Mouse (Mus musculus) forebrain, embryonic 16.5 days (tissue): ENCODE results near the gene St6galnac3. TPM values are rescaled to one million over a fixed set of nuclear protein-coding genes. Genes with fewer than 3 reads are reported as not detected.

Source experiments
- ATAC-seq: fragments of 200-750 bp; cut with Nextera tagmentation; 2 replicates; pipeline ENCODE4 v1.8.0; 2017; ENCODE audit warnings: mild to moderate bottlenecking, moderate library complexity
- H3K27ac ChIP-seq: fragments of 300-500 bp; sonication (generic); 2 replicates; pipeline ENCODE4 v1.5.1; 2014; ENCODE audit warnings: low read length, control low read depth
- H3K27me3 ChIP-seq: fragments of 300-500 bp; sonication (generic); replicated peaks from 2 replicates; pipeline ENCODE4 v1.6.1; 2014; ENCODE audit warnings: low read length; ENCODE audit not compliant: control insufficient read depth, insufficient read depth
- H3K36me3 ChIP-seq: fragments of 300-500 bp; sonication (generic); 2 replicates; pipeline ENCODE4 v1.6.1; 2014; ENCODE audit not compliant: control insufficient read depth, insufficient read depth
- H3K4me1 ChIP-seq: fragments of 300-500 bp; sonication (generic); replicated peaks from 2 replicates; pipeline ENCODE4 v1.6.1; 2014; ENCODE audit warnings: low read length; ENCODE audit not compliant: control insufficient read depth, insufficient read depth
- H3K4me2 ChIP-seq: fragments of 300-500 bp; sonication (generic); 2 replicates; pipeline ENCODE4 v1.6.1; 2014; ENCODE audit warnings: mild to moderate bottlenecking, low read length, control low read depth
- H3K4me3 ChIP-seq: fragments of 300-500 bp; sonication (generic); replicated peaks from 2 replicates; pipeline ENCODE4 v1.5.1; 2014; ENCODE audit warnings: mild to moderate bottlenecking, low read length, control low read depth
- H3K9ac ChIP-seq: fragments of 300-500 bp; sonication (generic); replicated peaks from 2 replicates; pipeline ENCODE4 v1.6.1; 2014; ENCODE audit warnings: low read depth, low read length, control low read depth
- H3K9me3 ChIP-seq: fragments of 300-500 bp; sonication (generic); 2 replicates; pipeline ENCODE4 v1.6.1; 2016; ENCODE audit warnings: low read length; ENCODE audit not compliant: control insufficient read depth
- WGBS: fragments of 180-500 bp; shearing (Covaris S2); extraction: QIAGEN DNeasy Blood & Tissue Kit; methylation state at CpG from one replicate; pipeline ENCODE4 v1.1.7; 2014; 5-methylcytosine and 5-hydroxymethylcytosine counted together
- polyA plus RNA-seq: library from polyadenylated mRNA; unstranded; fragments of >200 nt; fragmentation: Nextera tagmentation; extraction: Ambion mirVana; gene quantifications from 2 replicates; pipeline ENCODE4 v1.2.1, GENCODE M21; 2015

St6galnac3 gene
- polyA plus RNA-seq, 1 experiment from 2014 or later, result 23.5 TPM

- WGBS, result 81% methylated on average over 6 of the region's 6 CpGs
- H3K4me1 ChIP-seq, result peaks cover 9% of the 10 kb centered on the region
- ATAC-seq, result peak; percentile 74
- no peaks in the 10 kb centered on the region for H3K9me3 ChIP-seq
- H3K9ac ChIP-seq, result no peak overlapping the region
- no peak overlapping the region for H3K27ac ChIP-seq
- no peaks in the 10 kb centered on the region for H3K27me3 ChIP-seq
- H3K4me3 ChIP-seq, result no peak overlapping the region
- no peaks in the 10 kb centered on the region for H3K36me3 ChIP-seq
- no peak overlapping the region for H3K4me2 ChIP-seq
These were observed 126.3 kb downstream of the St6galnac3 start for GRCm38 (mm10) chr3:153598631-153599030.

- H3K27me3 ChIP-seq, result no peaks in the 10 kb centered on the region
- H3K9ac ChIP-seq, result no peak overlapping the region
- ATAC-seq, result peak; percentile 44
- WGBS, result 56% methylated on average over 9 of the region's 9 CpGs
- H3K4me3 ChIP-seq, result no peak overlapping the region
- H3K9me3 ChIP-seq, result no peaks in the 10 kb centered on the region
- no peaks in the 10 kb centered on the region for H3K36me3 ChIP-seq
- H3K4me2 ChIP-seq, result no peak overlapping the region
- peaks cover 9% of the 10 kb centered on the region for H3K4me1 ChIP-seq
- H3K27ac ChIP-seq, result no peak overlapping the region
These were observed 130.4 kb downstream of the St6galnac3 start for GRCm38 (mm10) chr3:153594531-153594930.

- Histone ChIP-seq H3K27me3 (no peaks in the 10 kb centered on the region), H3K4me3 (no peak overlapping the region), H3K9ac (no peak overlapping the region), H3K36me3 (no peaks in the 10 kb centered on the region), H3K4me2 (no peak overlapping the region), H3K9me3 (no peaks in the 10 kb centered on the region), H3K4me1 (peaks cover 9% of the 10 kb centered on the region), H3K27ac (no peak overlapping the region)
- ATAC-seq, result no peak
- 73% methylated on average over 4 of the region's 4 CpGs for WGBS
These were observed 131.0 kb downstream of the St6galnac3 start for GRCm38 (mm10) chr3:153593978-153594377.

- Histone ChIP-seq H3K9me3 (no peaks in the 10 kb centered on the region), H3K27me3 (no peaks in the 10 kb centered on the region)
- WGBS, result 88% methylated on average over 3 of the region's 3 CpGs
These were observed 131.9 kb downstream of the St6galnac3 start for GRCm38 (mm10) chr3:153593103-153593502.

GRCm38 (mm10) chr3:153587594-153587993 lies 137.4 kb downstream of the St6galnac3 start:
- Histone ChIP-seq H3K4me1 (peaks cover 6% of the 10 kb centered on the region; the same call in 1 of the 2 replicates), H3K36me3 (no peaks in the 10 kb centered on the region), H3K4me2 (no peak overlapping the region), H3K9ac (no peak overlapping the region), H3K4me3 (no peak overlapping the region), H3K9me3 (no peaks in the 10 kb centered on the region), H3K27me3 (no peaks in the 10 kb centered on the region), H3K27ac (no peak overlapping the region)
- 86% methylated on average over 1 of the region's 1 CpGs for WGBS
- no peak for ATAC-seq

More at GRCm38 (mm10) chr3:153593103-153593502, 131.9 kb downstream of the St6galnac3 start:
- Histone ChIP-seq H3K4me2 (no peak overlapping the region), H3K27ac (no peak overlapping the region), H3K9ac (no peak overlapping the region), H3K4me3 (no peak overlapping the region), H3K4me1 (peaks cover 5% of the 10 kb centered on the region), H3K36me3 (no peaks in the 10 kb centered on the region)
- ATAC-seq, result no peak

- Histone ChIP-seq H3K27ac (no peak overlapping the region), H3K4me1 (peaks cover 13% of the 10 kb centered on the region)
- peak; percentile 65 for ATAC-seq
These were observed 140.1 kb downstream of the St6galnac3 start for GRCm38 (mm10) chr3:153584836-153585235.

GRCm38 (mm10) chr3:153582065-153582464 lies 142.9 kb downstream of the St6galnac3 start:
- no peak overlapping the region for H3K4me2 ChIP-seq
- H3K4me3 ChIP-seq, result no peak overlapping the region
- no peak overlapping the region for H3K27ac ChIP-seq
- 69% methylated on average over 4 of the region's 4 CpGs for WGBS
- no peaks in the 10 kb centered on the region for H3K27me3 ChIP-seq
- no peak overlapping the region for H3K9ac ChIP-seq
- ATAC-seq, result no peak
- peaks cover 13% of the 10 kb centered on the region for H3K4me1 ChIP-seq
- no peaks in the 10 kb centered on the region for H3K36me3 ChIP-seq
- no peaks in the 10 kb centered on the region for H3K9me3 ChIP-seq

More at GRCm38 (mm10) chr3:153584836-153585235, 140.1 kb downstream of the St6galnac3 start:
- Histone ChIP-seq H3K27me3 (no peaks in the 10 kb centered on the region), H3K36me3 (no peaks in the 10 kb centered on the region), H3K4me2 (no peak overlapping the region), H3K9ac (no peak overlapping the region), H3K9me3 (no peaks in the 10 kb centered on the region), H3K4me3 (no peak overlapping the region)
- WGBS, result 16% methylated on average over 3 of the region's 3 CpGs

- no peak for ATAC-seq
- WGBS, result 11% methylated on average over 2 of the region's 2 CpGs
- Histone ChIP-seq H3K27ac (no peak overlapping the region), H3K4me1 (peaks cover 13% of the 10 kb centered on the region), H3K4me3 (no peak overlapping the region), H3K4me2 (no peak overlapping the region), H3K9ac (no peak overlapping the region), H3K27me3 (no peaks in the 10 kb centered on the region), H3K9me3 (no peaks in the 10 kb centered on the region), H3K36me3 (no peaks in the 10 kb centered on the region)
These were observed 144.3 kb downstream of the St6galnac3 start for GRCm38 (mm10) chr3:153580625-153581024.

- H3K4me1 ChIP-seq, result peaks cover 12% of the 10 kb centered on the region
- no peaks in the 10 kb centered on the region for H3K27me3 ChIP-seq
- H3K9me3 ChIP-seq, result no peaks in the 10 kb centered on the region
- no peak overlapping the region for H3K9ac ChIP-seq
- 74% methylated on average over 3 of the region's 3 CpGs for WGBS
- H3K36me3 ChIP-seq, result no peaks in the 10 kb centered on the region
- H3K27ac ChIP-seq, result no peak overlapping the region
- no peak overlapping the region for H3K4me3 ChIP-seq
- ATAC-seq, result no peak
- no peak overlapping the region for H3K4me2 ChIP-seq
These were observed 144.8 kb downstream of the St6galnac3 start for GRCm38 (mm10) chr3:153580136-153580535.

GRCm38 (mm10) chr3:153577286-153577685 lies 147.7 kb downstream of the St6galnac3 start:
- Histone ChIP-seq H3K27ac (no peak overlapping the region), H3K36me3 (no peaks in the 10 kb centered on the region), H3K4me3 (no peak overlapping the region), H3K4me1 (peaks cover 7% of the 10 kb centered on the region), H3K9ac (no peak overlapping the region), H3K9me3 (no peaks in the 10 kb centered on the region), H3K27me3 (no peaks in the 10 kb centered on the region), H3K4me2 (no peak overlapping the region)
- no peak for ATAC-seq
- WGBS, result 49% methylated on average over 2 of the region's 2 CpGs
